Mouse (Mus musculus): ENCODE data around the gene Olfr1231. TPM values are rescaled to one million over a fixed set of nuclear protein-coding genes. Genes with fewer than 3 reads are reported as not detected.

Olfr1231 gene
- total RNA-seq (2021), result not detected
- long read RNA-seq, result 0 reads

DNA sequence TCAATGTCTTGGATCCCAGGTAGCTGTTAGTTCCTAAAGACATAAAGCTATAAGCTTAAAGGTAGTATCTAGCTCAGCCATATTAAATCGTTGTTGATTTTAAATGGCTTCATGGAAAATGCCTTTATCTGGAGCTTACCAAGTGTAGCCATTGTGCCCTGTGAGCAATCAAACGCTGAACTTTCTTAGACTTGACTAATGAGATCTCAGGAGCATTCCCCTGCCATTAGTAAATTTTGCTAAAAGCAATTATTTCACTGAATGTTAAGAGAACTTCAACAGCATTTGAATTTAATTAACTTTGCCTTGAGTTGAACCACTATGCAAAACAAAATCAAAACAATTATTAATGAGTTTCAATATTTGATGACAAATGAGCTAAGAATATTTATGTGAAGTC lies at the start of gene Olfr1231:
Gene Olfr1231, minus strand, starts transcription at position 101 of the 400 bp plus-strand sequence.
- DNase-seq (ENCODE audit: low spot score in 2 of 2), result no peak

DNA sequence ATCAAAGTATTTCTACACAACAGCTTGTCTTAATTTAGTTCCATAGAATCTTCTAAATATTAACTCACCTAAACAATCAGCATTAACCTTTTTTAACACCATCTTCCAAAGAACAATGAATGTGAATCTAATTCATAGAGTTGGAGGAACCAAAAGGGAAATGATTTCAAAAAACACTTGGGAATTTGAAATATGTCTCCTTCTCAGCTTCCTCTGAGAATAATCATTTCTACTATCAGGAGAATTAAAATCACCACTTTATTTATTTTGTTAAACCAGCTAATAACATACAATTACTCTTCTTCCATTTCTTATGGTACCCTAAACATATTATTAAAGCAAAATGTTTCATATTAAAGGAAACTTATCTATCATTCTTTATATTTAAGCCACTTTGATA lies 35.4 kb upstream of the Olfr1231 start, which contains the start of gene Olfr1233:
Gene Olfr1233, minus strand, starts transcription at position 101 of the 400 bp plus-strand sequence.
- no peak for DNase-seq (ENCODE audit: low spot score in 2 of 2)

DNA sequence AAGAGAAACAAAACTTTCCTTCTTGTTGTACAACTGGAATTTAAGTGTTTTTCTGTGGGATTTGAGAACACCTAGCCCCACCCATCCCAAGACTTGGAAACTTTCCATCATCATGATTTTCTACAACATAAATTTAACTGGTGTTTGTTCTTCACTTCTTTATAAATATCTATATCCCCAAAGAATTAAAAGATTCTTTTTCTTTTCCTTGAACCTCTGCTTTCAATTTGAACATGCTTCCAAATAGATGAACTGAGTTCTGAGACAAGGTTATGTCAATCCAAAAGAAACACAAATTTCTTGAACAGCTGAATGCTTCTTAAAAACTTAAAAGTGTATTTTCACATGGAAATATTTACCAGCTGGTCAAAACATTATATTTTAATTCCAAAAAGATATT lies 22.7 kb upstream of the Olfr1231 start, which contains the start of gene Olfr1232:
Gene Olfr1232, minus strand, starts transcription at position 101 of the 400 bp plus-strand sequence.
- DNase-seq (ENCODE audit: low spot score in 2 of 2), result no peak

DNA sequence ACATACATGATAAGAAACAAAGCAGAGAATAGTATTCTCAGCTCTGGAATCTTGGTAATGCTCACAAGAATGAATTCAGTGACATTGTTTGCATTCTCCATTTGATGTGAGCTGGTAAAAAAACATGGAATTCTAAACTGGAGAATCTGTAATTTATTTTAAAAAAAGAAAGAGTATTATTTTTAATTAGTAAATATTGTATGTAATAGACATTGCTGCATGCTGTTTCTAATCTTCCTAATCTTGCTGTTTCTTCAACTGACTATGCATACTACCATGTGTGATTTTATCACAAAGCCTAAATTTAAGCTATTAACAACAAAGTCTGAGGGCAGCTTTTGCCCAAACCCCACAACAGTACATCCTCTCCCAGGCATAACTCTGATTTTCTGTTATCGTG lies 9.7 kb downstream of the Olfr1231 start, which contains the start of gene Olfr1230:
Gene Olfr1230, minus strand, starts transcription at position 101 of the 400 bp plus-strand sequence.
- DNase-seq (ENCODE audit: low spot score in 2 of 2), result no peak

DNA sequence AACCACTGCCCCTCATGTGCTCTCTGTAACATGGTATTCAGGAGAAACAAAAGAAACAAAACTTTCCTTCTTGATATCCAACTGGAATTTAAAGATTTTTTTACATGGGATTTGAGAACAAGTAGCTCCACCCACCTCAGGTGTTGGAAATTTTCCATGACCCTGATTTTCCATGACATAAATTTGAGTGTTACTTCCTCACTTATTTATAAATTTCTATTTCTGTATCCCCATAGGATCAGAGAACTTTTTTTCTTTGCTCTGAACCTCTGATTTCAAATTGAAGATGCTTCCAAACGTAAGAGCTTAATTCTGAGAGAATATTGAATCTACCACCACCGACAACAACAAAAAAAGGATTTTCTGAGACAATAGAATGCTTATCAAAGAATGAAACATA lies 19.0 kb downstream of the Olfr1231 start, which contains the start of gene Olfr1229:
Gene Olfr1229, minus strand, starts transcription at position 101 of the 400 bp plus-strand sequence.
- no peak for DNase-seq (ENCODE audit: low spot score in 2 of 2)

DNA sequence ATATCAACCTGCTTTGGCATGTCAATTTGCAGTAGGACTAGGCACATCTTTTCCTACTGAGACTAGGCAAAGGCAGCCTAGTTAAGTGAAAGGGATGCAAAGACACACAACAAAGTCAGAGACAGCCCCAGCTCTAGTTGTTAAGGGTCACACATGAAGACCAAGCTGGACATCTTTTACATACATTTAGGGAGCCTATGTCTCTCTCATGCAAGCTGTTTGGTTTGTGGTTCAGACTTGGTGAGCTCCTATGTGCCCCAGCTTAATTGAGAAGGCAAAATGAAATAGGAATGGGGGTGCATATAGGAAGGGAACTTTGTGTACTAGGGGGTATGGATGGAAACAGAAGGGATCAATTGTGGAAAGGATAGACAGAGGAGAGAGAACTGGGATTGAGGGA lies 52.9 kb downstream of the Olfr1231 start, which contains the start of gene Olfr1228:
Gene Olfr1228, minus strand, starts transcription at position 101 of the 400 bp plus-strand sequence.
- no peak for DNase-seq (ENCODE audit: low spot score in 2 of 2)

Other genes starting within 250 kb of the Olfr1231 start
- gene Olfr1218, start 245.9 kb downstream of the Olfr1231 start, total RNA-seq (2021), result not detected
- not detected for gene Olfr1219, start 223.6 kb downstream of the Olfr1231 start, total RNA-seq (2021)
- not detected for gene Olfr1220, start 200.2 kb downstream of the Olfr1231 start, total RNA-seq (2021)
- gene Olfr1221, start 189.8 kb downstream of the Olfr1231 start, total RNA-seq (2021), result not detected
- gene Olfr1222, start 174.0 kb downstream of the Olfr1231 start, total RNA-seq (2021), result not detected
- not detected for gene Olfr1223, start 155.5 kb downstream of the Olfr1231 start, total RNA-seq (2021)
- not detected for gene Olfr1224-ps1, start 143.0 kb downstream of the Olfr1231 start, total RNA-seq (2021)
- gene Olfr1225, start 132.4 kb downstream of the Olfr1231 start, total RNA-seq (2021), result not detected
- gene Olfr1226, start 107.0 kb downstream of the Olfr1231 start, total RNA-seq (2021), result not detected
- not detected for gene Olfr1228, start 53.0 kb downstream of the Olfr1231 start, total RNA-seq (2021)
- gene Olfr1229, start 19.1 kb downstream of the Olfr1231 start, total RNA-seq (2021), result not detected
- not detected for gene Olfr1230, start 9.8 kb downstream of the Olfr1231 start, total RNA-seq (2021)
- gene Olfr1232, start 22.6 kb upstream of the Olfr1231 start, total RNA-seq (2021), result not detected
- not detected for gene Olfr1233, start 35.3 kb upstream of the Olfr1231 start, total RNA-seq (2021)
- gene Olfr1234, start 57.8 kb upstream of the Olfr1231 start, total RNA-seq (2021), result not detected
- not detected for gene Olfr1238, start 102.6 kb upstream of the Olfr1231 start, total RNA-seq (2021)
- not detected for gene Olfr1239, start 113.3 kb upstream of the Olfr1231 start, total RNA-seq (2021)
- not detected for gene Olfr1240, start 135.9 kb upstream of the Olfr1231 start, total RNA-seq (2021)
- gene Olfr1241, start 180.1 kb upstream of the Olfr1231 start, total RNA-seq (2021), result not detected
- gene Olfr1242, start 191.3 kb upstream of the Olfr1231 start, total RNA-seq (2021), result not detected
- gene Olfr1243, start 224.4 kb upstream of the Olfr1231 start, total RNA-seq (2021), result not detected

Data from layer of hippocampus, adult 18-20 months (tissue).